Mouse (Mus musculus): ENCODE results near the gene Zbtb16.

The Zbtb16 gene

DNA sequence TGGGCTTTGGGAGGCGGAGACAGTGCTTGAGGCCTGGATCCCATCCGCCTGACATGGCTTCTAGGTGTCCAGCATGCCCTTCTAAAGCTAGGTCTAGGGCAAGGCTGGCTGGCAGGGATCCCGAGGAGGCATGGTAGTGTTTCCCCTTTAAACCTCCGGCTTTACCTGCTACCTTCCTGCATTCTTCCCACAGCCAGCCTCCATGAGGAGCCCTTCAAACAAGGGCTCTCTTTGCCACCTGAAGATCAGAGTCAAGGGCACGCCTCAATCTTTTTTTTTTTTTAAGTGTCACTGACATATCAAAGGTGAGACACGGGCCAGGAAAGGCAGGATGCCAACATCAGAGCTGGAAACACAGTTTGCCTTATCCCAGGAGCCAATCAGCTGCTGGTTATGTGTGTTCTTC is 128.2 kb downstream of the Zbtb16 start:
- DNase-seq (ENCODE audit: low spot score), result no peak

DNA sequence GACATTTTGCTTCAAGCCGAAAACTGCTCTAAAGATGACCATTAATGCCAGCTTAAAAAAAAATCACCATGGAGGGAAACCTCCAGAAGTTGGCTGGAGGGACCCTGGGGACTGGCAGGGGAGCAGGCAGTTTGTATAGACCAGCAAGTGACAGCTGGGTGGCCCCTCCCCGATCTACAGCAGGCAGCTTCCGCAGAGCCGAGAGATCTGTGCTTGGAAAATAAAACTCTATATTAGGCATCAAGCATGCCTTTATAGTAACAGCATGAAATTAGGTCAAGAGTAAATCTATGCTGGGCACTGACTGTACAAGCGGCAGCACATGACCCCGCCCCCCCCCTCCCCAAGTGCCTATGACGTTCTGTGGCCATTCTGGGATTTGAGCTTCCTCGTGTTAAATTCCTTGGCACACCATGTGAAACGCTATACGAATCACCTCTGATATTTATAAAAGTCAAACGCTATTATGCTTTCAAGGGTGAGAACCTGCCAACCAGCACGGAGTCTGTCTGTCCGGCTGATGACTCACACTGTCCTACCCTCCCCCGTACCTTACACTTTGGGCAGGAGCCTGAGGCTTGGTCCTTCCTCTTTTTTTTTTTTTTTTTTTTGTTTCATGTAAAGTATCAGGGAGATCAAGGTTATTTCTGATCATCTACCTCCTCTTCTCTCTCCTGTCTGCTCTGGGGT is 128.7 kb downstream of the Zbtb16 start:
- DNase-seq (ENCODE audit: low spot score), result no peak

DNA sequence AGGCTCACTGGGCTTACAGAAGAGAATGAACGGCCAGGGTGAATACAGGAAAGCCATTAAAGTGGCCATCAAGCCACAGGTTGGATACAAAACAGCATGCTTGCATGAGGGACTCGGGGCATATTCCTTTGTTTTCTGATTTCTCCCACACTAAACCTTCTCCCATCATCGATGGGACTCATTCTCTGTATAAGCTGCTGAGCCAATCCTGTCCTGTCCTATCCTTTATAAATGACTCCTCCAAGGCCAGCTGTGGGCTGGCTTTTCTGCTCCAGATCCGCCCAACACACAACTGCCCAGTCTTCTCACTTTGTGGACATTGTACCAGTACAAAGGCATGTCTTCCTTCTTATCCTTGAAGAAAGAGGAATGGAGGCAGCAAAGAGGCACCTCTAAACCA is 134.7 kb downstream of the Zbtb16 start:
- DNase-seq (ENCODE audit: low spot score), result no peak

DNA sequence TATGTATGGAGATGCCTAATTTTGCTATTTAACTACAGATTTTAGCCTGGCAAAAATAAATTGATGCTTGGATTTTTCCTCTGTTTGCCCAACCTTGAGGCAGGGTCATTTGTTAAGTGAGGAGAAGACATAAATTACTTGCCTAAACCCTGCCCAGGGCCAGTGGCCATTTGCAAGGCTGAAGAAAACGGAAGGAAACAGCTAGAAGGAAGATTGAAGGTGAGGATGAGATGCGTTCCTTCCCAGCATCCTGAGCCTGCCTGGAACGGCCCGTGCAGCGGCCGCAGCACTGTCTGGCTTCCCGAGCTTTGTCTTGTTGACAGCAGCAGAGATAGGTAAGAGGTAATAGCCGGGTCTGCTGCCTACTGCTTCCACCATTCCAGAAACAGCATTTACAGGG is 135.2 kb downstream of the Zbtb16 start:
- DNase-seq (ENCODE audit: low spot score), result no peak

DNA sequence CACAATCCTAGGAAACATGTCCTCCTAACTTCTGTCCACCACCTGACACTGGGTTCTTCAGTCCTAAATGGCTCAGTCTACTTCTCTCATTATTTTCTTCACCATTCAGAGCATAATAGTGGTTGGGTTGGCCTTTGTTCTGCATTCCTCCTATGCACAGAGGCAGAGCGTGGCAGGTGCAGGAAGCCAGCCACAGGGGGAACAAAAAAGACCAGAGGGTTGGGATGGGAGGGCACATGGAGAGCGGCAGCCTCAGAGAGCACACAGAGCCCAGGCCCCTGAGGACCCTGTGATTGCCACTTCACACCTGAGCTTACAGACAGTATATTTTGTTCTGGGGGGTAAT is 138.6 kb downstream of the Zbtb16 start:
- DNase-seq (ENCODE audit: low spot score), result no peak

DNA sequence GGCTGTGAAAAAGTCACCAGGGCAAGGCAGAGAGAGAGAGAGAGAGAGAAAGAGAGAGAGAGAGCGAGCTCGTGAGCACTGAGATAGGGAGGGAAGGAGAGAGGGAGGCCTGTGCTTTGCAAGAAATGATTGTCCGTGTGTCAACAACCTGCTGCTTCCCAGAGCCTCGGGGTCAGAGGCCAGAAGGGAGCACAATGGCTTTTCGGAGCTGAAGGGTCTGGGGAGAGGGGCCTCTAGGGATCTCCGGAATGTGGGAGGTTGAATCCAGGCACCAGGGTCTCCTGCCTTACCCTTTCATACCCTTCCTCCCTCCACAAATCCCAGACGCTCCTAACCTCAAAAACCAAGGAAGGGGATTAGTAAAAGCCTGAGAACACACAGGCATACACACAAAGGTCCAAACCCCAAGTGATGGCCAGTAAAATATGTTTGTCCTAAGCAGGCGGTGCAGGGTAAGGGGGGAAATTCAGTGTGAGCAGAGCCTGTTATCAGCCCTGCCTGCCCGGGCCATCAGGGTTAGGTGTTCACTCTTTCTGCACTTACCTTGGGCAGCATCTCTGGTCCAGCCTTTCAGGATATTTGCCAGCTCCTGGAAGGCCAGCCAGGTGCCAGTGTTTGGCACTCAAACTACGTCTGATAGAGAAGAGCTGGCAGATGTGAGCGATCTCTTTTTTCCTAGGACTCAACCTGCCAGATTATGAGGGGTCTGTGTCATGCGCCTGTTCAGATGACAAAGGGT is 139.1 kb downstream of the Zbtb16 start:
- DNase-seq (ENCODE audit: low spot score), result no peak

DNA sequence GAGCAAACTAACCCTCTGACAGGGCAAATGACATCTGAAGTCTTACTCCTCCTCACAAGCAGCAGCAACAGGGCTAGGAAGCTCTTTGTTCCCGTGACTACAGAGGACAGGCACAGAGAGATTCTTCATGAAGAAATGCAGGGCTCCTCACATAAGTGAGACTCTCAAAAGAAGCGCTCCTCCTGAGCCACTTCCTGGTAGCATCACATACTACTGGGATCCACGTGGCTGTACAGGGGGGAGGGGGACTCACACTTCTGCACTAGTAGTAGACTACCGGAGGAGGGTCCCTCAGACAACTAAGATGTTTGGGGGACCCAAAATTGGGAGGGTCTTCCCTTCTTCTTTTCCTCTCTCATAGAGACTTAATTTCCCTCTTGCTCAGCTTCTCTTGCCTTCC is 139.7 kb downstream of the Zbtb16 start:
- no peak for DNase-seq (ENCODE audit: low spot score)

DNA sequence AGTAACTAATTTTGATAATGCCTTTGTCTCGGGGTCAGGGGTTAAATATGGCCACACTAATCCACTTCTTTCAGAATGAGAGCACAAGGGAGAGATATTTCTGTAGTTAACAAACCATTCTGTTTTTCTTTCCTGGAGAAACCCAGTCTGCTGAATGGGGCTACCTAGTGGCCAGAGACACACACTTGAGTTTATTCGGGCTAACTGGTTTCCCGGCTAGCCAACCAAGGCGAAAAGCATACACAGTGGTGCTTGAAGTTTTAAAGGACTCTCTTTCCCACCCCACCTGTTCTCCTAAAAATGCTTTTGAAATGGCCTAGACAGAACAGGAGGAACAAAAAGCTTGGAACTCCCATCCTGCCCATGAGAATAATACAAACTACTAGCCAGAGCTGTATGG is 140.2 kb downstream of the Zbtb16 start:
- no peak for DNase-seq (ENCODE audit: low spot score)

DNA sequence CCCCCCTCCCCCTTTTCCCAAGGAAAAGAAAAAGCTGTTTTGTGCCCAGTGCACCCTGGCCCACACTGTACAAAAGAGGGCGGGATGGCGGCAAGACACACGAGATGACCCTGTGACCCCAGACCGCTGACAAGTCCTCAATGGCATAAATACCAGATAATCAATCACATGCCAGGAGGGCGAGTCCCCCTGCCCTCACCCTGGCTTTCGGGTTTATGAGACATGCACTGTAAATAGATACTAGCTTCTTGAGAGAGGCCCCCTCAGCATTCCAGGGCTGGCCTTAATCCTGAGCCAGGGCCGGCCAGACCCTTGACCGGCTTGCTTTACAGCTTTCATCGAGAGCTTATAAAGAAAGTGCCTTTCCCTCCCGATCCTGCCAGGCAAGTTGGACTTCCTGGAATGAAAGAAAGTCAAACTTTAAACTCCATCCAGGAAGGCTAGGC is 141.4 kb downstream of the Zbtb16 start:
- DNase-seq (ENCODE audit: low spot score), result no peak

DNA sequence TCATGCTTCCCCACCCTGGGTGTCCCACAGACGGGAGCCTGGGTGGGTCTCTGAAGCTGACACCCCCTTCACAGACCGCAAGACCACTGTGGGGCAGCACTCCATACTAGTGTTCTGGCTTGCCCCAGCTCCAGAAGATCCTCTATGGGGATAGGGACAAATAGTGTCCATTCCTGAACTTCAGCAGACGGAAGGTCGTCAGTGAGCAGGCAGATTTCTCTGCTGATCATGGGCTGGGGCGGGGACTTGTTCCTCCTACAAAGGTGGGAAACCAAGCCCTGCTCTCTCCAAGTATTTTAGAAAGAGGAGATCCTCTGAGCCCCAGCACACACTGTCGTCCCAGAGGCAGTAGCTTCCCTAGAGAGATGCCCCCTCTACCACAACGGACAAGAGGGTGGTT is 142.3 kb downstream of the Zbtb16 start:
- no peak for DNase-seq (ENCODE audit: low spot score)

DNA sequence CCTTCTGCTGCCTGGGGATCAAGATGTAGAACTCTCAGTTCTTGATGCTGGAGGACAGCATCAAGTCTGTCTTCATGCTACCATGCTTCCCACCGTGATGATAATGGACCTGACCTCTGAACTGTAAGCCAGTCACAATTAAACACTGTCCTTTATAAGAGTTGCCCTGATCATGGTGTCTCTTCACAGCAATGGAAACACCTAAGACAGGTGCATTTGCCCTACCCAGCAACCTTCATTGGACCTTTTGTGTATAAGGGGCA is 146.4 kb downstream of the Zbtb16 start:
- DNase-seq (ENCODE audit: low spot score), result no peak

DNA sequence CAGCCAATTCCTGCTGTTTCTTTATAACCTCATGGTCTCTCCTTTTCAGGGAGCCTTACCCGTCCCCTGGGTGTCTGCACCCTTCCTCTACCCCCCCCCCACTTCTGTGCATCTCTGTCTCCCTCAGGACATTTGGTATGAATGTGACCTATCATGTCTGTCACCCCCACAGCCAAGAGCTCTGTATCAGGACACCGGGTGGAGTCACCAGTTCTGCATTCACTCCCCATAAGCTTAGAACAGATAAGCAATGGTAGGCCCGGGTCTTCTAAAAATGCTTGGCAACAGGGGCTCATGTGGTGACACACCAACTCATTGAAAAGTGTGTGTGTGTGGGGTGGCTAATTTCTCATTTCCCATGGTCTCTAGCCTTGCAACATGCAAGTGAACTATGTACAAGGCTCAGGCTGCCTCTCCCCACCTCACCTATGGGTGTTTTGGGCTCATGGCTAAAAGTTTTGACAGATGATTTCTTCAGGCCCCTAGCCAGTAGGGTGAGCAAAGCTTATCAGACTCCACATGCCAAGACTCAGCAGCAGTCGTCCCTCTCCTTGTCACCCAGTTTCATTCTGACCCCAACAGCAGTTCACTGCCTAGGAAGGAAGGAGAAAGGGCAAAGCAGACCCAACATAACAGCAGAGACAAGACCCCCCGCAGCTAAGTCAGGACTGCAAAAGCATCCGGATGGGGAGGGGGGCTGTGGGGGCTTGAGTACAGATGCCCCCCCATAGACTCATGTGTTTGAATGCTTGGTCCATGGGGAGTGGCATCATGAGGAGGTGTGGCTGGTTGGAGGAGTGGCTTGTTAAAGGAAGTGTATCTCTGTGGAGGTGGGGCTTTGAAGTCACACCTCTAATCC is 146.9 kb downstream of the Zbtb16 start:
- DNase-seq (ENCODE audit: low spot score), result no peak

DNA sequence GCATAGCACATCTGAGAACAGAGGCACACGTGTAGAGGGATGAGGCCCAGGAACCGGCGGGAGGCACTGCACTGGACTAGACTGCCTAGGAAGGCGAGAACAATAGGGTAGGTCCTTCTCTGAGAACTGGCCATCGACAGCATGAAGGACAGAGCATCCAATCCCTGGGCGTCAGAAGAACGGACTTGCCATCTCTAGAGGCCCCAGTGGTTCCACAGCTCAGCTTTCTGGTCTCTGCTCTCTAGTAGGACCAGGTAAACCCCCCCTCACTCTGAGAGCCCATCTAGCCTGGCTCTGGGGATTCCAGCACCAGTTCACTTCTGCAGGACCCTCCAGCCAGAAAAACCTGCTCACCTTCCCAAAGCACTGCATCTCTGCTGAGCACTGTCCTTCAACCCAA is 148.1 kb downstream of the Zbtb16 start:
- no peak for DNase-seq (ENCODE audit: low spot score)

DNA sequence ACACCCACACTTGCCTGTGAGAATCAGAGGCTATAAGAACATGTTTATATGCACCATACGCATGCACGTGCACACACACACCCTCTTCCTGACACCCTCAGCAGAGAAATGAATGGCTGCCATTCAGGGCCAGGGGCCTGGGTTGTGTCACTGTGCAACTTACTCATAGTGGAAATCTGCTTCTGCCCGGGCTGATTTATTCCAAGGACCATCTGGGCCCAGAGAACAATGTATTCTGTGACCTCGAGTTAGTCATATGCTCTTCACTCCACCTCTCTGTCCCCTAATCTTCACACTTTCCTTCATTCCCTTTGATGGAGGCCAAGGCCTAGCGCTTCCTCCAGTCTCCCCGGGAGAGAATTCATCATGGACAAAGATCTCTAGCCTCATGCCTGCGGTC is 150.3 kb downstream of the Zbtb16 start:
- no peak for DNase-seq (ENCODE audit: low spot score)

DNA sequence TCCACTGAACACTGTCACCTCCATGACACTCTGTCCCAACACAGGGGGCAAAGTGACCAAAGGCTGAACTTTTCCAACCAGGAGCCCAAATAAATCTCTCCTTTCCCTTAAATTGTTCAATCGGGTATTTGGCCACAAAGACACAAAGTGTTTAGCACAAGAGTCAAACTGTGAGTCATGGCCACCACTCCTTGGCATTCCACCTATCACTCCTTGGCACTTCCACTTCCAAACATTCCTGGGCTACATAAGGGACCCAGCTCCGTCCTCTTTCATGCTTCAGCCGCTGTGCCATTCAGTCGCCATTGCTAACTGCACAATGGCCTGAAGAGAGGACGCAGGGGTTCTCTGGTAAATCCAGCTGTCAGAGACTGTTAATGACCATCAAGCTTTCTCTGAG is 151.9 kb downstream of the Zbtb16 start:
- no peak for DNase-seq (ENCODE audit: low spot score)

DNA sequence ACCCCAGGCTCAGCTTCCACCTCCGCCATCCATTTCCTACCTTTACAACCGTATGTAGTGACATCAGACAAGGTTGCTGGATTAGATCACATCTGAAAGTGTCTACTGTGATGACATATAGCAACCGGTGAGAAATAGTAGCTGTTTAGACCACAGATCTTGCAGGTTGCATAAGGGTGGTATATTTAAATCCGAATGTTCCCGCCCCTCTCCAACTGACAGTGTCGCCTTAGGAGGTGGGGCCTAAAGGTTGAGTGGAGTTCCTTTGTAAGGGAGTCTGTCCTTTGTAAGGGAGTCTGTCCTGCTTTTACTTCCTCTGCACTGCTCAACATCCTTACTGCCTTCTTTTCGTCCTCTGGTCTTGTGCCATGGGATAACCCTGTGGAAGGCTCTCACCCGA is 154.8 kb downstream of the Zbtb16 start:
- no peak for DNase-seq (ENCODE audit: low spot score)

DNA sequence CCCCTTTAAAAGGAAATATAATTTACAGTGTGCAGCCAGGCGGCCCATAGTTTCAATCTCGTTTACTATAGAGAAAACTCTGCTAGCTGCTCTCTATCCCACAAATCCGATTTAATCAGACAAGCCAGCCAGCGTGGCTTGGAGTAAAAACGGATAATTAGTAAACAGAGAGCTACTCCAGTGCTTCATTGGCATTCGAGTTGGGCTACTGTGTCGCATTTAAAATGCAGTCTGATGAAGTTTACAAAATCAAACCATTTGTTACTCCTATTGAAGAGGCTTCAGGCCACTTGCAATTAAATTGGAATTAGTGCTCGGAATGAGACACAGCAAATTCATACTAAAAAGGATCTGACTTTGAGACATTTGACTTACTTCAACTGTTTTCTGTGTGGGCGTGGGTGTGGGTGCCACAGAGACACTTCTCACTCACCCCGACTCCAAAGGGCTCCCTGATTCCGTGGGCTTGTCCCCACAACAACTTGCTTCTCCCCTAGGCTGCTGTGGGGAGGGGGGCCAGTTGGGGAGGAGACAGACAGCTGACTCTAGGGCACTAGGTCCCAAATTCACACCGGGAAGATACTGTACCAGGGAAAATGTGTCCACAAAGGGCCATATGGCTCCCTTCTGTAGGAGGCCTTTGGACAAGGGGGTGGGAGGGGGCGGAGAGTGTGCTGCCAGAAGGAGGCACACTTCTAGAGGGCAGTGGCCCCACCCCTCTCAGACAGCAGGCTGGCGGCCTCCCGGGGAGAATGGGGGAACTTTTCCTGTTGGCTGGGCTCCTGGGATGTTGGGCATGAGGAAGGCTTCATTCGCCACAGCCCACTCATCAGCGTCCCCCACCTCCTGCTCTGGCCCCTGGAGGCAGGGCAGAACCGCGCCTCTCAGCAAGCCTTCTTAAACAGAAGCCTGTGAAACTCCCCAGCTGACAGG is 157.3 kb downstream of the Zbtb16 start:
- DNase-seq (ENCODE audit: low spot score), result no peak

DNA sequence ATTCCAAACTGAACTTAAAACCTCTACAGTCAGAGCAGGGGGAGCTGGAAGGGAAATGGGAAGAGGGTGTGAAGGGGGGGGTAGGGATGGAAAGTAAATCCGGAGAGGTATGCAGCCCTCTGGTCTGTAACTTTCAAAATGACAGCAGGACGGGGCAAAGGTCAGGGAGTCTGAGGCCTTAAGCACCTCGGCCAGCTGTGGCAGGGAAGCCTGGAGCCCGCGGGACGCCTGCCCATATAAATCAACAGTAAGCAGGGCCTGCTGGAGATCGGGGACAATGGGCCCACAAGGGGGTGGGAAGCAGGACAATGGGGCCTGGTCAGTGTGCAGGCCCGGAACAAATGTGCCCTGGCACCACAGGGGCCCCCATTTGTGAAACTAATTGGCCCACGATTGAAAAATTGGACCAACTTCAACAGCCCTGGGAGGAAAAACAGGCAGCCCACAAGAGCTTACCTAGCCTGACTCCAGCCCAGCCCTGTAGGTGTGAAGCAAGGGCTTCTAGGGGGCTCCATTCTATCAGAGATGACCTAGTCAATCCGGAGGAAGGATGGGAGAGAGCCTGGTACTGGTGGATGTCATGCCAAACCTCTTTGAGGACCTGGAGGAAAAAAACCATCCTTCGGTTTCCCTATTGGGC is 160.8 kb downstream of the Zbtb16 start:
- no peak for DNase-seq (ENCODE audit: low spot score)

DNA sequence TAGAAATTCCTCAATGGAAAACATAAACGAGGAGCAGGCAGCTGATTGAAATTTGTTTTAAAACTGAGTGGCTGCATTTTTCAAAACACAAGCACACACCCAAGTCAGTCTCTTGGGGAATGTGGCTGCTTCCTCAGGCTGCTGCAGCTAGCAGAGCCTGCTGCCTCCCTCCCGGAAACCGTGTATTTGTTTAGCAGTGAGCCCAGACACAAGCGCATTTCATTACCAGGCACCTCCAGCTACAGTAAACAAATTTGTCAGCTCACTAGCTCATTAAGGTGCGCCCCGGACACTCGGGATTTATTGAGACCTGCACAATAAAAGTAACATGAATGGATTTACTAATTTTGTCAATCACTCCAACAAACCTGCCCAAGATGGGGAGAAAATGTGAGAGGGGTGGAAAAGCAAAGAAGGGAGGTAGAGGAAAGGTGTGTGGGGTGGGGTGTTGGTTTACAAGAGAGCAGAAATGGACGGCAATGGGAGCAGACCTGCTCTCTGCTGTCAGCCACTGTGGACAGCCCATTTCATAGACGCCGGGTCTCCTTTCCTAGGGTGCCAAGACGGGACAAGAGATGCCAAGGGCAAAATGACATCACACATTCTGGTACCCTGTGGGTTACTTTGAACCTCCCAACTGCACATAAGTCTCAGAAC is 161.5 kb downstream of the Zbtb16 start:
- DNase-seq (ENCODE audit: low spot score), result no peak

DNA sequence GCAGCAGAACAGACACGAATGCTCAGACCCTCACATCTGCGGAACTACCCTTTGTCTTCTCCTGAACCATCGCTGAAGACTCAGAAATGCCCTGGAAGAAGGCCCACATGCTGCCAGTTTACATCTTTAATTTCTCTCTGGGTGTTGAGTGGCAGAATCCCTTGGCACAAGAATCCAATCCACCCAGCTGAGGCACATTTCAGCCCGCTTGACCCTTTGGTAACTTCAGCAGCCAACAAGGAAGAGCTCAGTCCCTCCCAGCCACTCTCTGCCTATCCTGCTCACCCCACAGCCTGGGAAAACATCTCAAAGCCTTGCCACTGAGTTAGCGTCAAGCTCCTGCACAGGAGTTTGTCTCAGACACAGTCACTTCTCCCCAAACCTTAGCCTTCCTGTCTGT is 162.2 kb downstream of the Zbtb16 start:
- no peak for DNase-seq (ENCODE audit: low spot score)

DNA sequence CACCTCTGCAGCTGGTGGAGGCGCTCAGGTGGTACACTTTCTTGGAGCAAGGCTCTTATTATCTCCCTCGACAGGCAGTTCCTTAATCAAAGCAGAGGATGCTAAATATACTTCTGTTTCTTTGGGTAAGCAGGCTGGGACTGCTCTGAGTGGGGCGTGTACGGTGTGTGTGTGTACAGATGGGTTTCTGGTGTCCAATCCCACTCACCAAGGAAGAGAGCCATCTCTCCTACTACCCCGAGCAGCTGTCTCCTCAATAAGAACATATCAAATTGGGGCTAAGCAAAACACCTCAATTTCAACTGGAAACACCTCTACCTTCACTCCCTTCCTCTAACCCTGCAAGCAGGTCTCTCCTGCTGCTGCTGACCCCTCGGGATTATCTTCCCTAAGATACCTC is 162.8 kb downstream of the Zbtb16 start:
- DNase-seq (ENCODE audit: low spot score), result no peak
